Mouse (Mus musculus): ENCODE data around the gene Slc1a7. TPM values are rescaled to one million over a fixed set of nuclear protein-coding genes. Genes with fewer than 3 reads are reported as not detected.

Slc1a7 gene
- polyA plus RNA-seq, 1 experiment, result 0.03 TPM

DNA sequence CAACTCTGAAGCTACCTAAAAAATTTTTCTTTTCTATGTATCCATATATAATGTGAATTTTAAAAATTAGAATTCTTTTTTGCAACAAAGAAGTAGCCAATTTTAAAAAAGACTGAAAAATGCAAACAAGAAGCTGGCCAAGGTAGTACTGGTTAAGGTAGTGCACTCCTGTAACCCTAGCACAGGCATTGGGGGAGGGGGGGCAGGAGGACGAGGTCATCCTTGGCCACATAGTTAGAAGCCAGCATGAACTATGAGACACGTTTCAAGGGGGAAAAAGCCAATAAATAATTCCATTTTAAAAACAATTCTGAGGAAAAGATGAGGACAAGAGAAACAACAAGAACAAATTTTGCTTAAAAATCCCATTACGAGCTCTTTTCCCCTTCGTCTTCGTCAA is 94.4 kb downstream of the Slc1a7 start:
- Histone ChIP-seq H3K4me3 (ENCODE audit: insufficient read depth, low read depth, low read length) (no peak overlapping the region), H3K27ac (ENCODE audit: insufficient read depth, low read depth, low read length) (no peak overlapping the region), H3K4me1 (ENCODE audit: control insufficient read depth, insufficient read depth, low read length) (peaks cover 22% of the 10 kb centered on the region; the same call in 1 of the 2 replicates), H3K27me3 (replicated peaks; ENCODE audit: control insufficient read depth, insufficient read depth, low read length) (no peaks in the 10 kb centered on the region), H3K36me3 (ENCODE audit: control insufficient read depth, insufficient read depth, low read length) (peaks cover 20% of the 10 kb centered on the region)
- DNase-seq, result no peak
- 73% methylated on average over 5 of the region's 5 CpGs for WGBS
- TF ChIP-seq CTCF (conservative IDR thresholded peaks at IDR 0.05; ENCODE audit: insufficient read depth, insufficient read length, low read depth, low read length), result no peak
- no peak for TF ChIP-seq POLR2A (IDR thresholded peaks at IDR 0.05; ENCODE audit: low read depth, low read length)

Other genes starting within 250 kb of the Slc1a7 start
- 2.8 and 3.6 TPM in 2 replicates for gene Lrp8, start 166.1 kb upstream of the Slc1a7 start, polyA plus RNA-seq (2012; rRNA removed)
- gene Magoh, start 88.6 kb upstream of the Slc1a7 start, polyA plus RNA-seq (2012; rRNA removed), result 43.9 and 68.8 TPM in 2 replicates
- 36.4 and 45.9 TPM in 2 replicates for gene 0610037L13Rik, start 78.5 kb upstream of the Slc1a7 start, polyA plus RNA-seq (2012; rRNA removed)
- gene Cpt2, start 44.7 kb upstream of the Slc1a7 start, polyA plus RNA-seq (2012; rRNA removed), result 169 and 173 TPM in 2 replicates
- gene Podn, start 128.1 kb downstream of the Slc1a7 start, polyA plus RNA-seq (2012; rRNA removed), result 29.8 and 30.4 TPM in 2 replicates
- 532 and 670 TPM in 2 replicates for gene Scp2, start 176.7 kb downstream of the Slc1a7 start, polyA plus RNA-seq (2012; rRNA removed)
- gene Echdc2, start 197.1 kb downstream of the Slc1a7 start, polyA plus RNA-seq (2012; rRNA removed), result 220 and 261 TPM in 2 replicates
- 0.11 and 0.19 TPM in 2 replicates for gene Zyg11a, start 249.7 kb downstream of the Slc1a7 start, polyA plus RNA-seq (2012; rRNA removed)